Mouse (Mus musculus) kidney, postnatal 0 days (tissue): ENCODE measurements around the gene Fam104a. TPM values are rescaled to one million over a fixed set of nuclear protein-coding genes. Genes with fewer than 3 reads are reported as not detected.

ENCODE experiments used
- ATAC-seq: fragments of 200-750 bp; cut with Nextera tagmentation; replicated peaks from 2 replicates; pipeline ENCODE4 v1.8.0; 2017; ENCODE audit warnings: low read depth, moderate number of reproducible peaks, moderate TSS enrichment, moderate library complexity; ENCODE audit not compliant: low FRiP score
- DNase-seq: peaks from one replicate; pipeline ENCODE4 v3.0.0-alpha.2; 2016; ENCODE audit warnings: low spot score
- H3K27ac ChIP-seq: fragments of 300-500 bp; sonication (generic); 2 replicates; pipeline ENCODE4 v1.5.1; 2014; ENCODE audit warnings: mild to moderate bottlenecking
- H3K27me3 ChIP-seq: fragments of 300-500 bp; sonication (generic); 2 replicates; pipeline ENCODE4 v1.6.1; 2014; ENCODE audit warnings: low read length, mixed read lengths; ENCODE audit not compliant: insufficient read depth
- H3K36me3 ChIP-seq: fragments of 300-500 bp; sonication (generic); 2 replicates; pipeline ENCODE4 v1.6.1; 2014; ENCODE audit warnings: low read length, mixed read lengths; ENCODE audit not compliant: insufficient read depth
- H3K4me1 ChIP-seq: fragments of 300-500 bp; sonication (generic); replicated peaks from 2 replicates; pipeline ENCODE4 v1.6.1; 2014; ENCODE audit warnings: antibody characterized with exemption, low read length, mixed read lengths; ENCODE audit not compliant: insufficient read depth
- H3K4me2 ChIP-seq: fragments of 300-500 bp; sonication (generic); 2 replicates; pipeline ENCODE4 v1.6.1; 2014; ENCODE audit warnings: mild to moderate bottlenecking, low read length, moderate library complexity, mixed read lengths
- H3K4me3 ChIP-seq: fragments of 300-500 bp; sonication (generic); replicated peaks from 2 replicates; pipeline ENCODE4 v1.5.1; 2014; ENCODE audit warnings: low read depth, low read length
- H3K9ac ChIP-seq: fragments of 300-500 bp; sonication (generic); 2 replicates; pipeline ENCODE4 v1.6.1; 2014; ENCODE audit warnings: low read depth, low read length
- H3K9me3 ChIP-seq: fragments of 300-500 bp; sonication (generic); replicated peaks from 2 replicates; pipeline ENCODE4 v1.6.1; 2016; ENCODE audit warnings: low read length, inconsistent platforms, mixed read lengths
- CTCF ChIP-seq: IDR thresholded peaks from 2 replicates; pipeline ENCODE4 v1.5.1; 2016; ENCODE audit warnings: antibody characterized with exemption, low read depth, mild to moderate bottlenecking, moderate library complexity
- WGBS: fragments of 180-500 bp; shearing (Covaris S2); extraction: QIAGEN DNeasy Blood & Tissue Kit; methylation state at CpG from one replicate; pipeline ENCODE4 v1.1.7; 2014; 5-methylcytosine and 5-hydroxymethylcytosine counted together
- polyA plus RNA-seq: library from polyadenylated mRNA; unstranded; fragments of >200 nt; fragmentation: Nextera tagmentation; extraction: Ambion mirVana; gene quantifications from 2 replicates; pipeline ENCODE4 v1.2.1, GENCODE M21; 2015

Gene Fam104a
- polyA plus RNA-seq, 1 experiment from 2014 or later: 49.7 TPM

DNA sequence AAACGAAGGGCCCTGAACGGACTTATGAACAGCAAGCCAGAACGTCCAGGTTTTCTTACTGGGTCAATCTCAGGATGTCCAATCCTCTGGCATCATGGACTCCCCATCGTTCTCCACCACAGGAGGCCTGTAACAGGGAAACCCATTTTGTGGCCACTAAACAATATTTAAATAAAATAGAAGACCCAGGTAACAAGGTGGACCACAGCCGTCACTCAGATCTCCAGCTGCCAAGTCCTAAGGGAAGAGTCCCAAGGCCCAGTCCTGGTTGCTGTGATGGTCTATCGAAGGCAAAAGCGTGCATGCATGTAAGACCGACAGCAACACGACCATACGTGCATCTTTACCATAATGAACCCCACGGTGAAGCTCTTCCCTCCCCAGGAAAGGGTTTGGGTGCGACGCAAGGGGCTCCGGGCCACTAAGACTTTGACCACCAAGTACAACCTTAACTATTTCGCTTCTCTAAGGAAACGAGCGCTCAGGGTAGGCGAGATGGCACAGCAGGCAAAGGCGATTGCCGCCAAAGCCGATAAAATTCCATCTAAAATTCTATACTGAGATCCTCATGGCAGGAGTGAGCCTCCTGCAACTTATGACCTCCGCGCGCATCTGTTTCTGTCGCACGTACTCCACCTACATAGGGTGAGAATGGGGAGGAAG, 35.1 kb downstream of the Fam104a start, which contains the start of gene Cog1:
Gene Cog1, plus strand, starts transcription at position 480 of the 663 bp plus-strand sequence.
- Histone ChIP-seq H3K4me3 (peak within 1 kb of the TSS; percentile 95), H3K27ac (peak within 1 kb of the TSS; percentile 87), H3K27me3 (no peaks in the 10 kb centered on the region), H3K9ac (peak within 1 kb of the TSS; percentile 97), H3K4me2 (peak within 1 kb of the TSS; percentile 72), H3K4me1 (peaks cover 10% of the 10 kb centered on the region; the same call in 1 of the 2 replicates), H3K9me3 (no peaks in the 10 kb centered on the region), H3K36me3 (peaks cover 16% of the 10 kb centered on the region)
- no peak for DNase-seq
- ATAC-seq: no peak
- 42% methylated on average over 26 of the region's 26 CpGs for WGBS
- TF ChIP-seq CTCF: no peak

DNA sequence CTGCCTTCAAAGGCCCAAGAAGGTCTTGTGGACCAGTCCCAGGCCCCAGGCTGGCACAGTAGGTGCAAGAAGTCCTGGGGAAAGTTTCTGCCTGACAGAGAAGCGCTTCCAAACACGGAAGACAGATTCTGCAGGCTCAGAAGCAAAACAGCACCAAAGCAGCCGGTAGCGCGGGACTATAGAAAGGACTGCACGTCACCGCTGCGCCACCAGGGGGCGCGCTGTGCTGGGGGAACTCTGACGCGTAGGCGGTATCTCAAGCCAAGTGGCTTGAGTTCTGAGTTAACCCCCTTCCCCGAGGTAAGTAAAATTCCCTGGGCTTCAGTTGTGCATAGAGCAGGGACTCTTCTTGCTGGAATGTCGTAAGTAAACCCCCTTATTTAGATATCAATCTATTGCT, 35.8 kb downstream of the Fam104a start:
- peaks cover 10% of the 10 kb centered on the region; the same call in 1 of the 2 replicates for H3K4me1 ChIP-seq
- WGBS: 2% methylated on average over 15 of the region's 15 CpGs
- H3K9ac ChIP-seq: no peak overlapping the region
- ATAC-seq: no peak
- H3K36me3 ChIP-seq: 0 out of 2 replicates have a peak, but pooled peaks cover 10% of the 10 kb centered on the region
- no peak overlapping the region for H3K4me2 ChIP-seq
- peak; percentile 89 for DNase-seq
- TF ChIP-seq CTCF: peak; percentile 97
- H3K4me3 ChIP-seq: no peak overlapping the region
- no peaks in the 10 kb centered on the region for H3K9me3 ChIP-seq
- H3K27ac ChIP-seq: no peak overlapping the region
- no peaks in the 10 kb centered on the region for H3K27me3 ChIP-seq

DNA sequence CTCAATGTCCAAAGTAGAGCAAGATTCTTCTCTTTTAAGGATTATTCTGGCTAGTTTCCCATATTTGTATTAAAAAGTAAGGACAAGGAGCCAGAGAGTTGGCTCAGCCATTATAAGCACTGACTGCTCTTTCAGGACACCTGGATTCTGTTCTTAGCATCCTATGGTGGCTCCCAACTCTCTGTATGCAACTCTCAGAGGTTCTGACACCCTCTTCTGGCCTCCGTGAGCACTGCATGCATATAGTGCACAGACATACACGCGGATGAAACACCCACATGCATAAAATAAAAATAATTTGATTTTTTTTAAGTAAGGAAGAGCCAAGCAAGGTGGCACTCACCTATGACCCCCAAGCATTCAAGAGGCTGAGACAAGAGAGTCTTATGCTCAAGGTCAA, 38.8 kb downstream of the Fam104a start:
- DNase-seq (no peak), ATAC-seq (no peak)
- H3K36me3 ChIP-seq: no peaks in the 10 kb centered on the region
- 96% methylated on average over 3 of the region's 3 CpGs for WGBS
- no peak overlapping the region for H3K9ac ChIP-seq
- no peak overlapping the region for H3K4me3 ChIP-seq
- no peaks in the 10 kb centered on the region for H3K27me3 ChIP-seq
- peaks cover 6% of the 10 kb centered on the region; the same call in 1 of the 2 replicates for H3K4me1 ChIP-seq
- H3K27ac ChIP-seq: no peak overlapping the region
- H3K4me2 ChIP-seq: no peak overlapping the region
- TF ChIP-seq CTCF: peak; percentile 17; the same call in 1 of the 2 replicates
- no peaks in the 10 kb centered on the region for H3K9me3 ChIP-seq

DNA sequence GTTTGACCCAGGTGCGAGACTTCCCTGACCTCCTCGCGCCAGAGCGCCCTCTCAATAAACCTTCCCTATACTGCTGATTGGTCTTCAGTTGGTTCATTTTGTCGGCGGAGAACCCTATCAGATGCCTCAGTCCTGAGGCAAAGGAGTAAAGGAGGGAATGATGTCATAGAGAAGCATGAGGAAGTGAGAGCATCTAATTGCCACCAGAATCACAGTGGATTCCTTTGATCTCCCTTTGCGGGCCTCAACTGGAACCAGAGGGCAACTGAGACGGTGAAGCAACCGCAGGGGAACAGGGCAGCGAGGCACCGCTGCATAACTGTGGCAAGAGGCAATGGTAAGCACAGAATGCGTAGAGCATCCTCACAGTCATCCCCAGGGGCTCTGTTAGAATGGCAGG, 45.3 kb downstream of the Fam104a start:
- Histone ChIP-seq H3K36me3 (no peaks in the 10 kb centered on the region), H3K27ac (no peak overlapping the region), H3K9me3 (no peaks in the 10 kb centered on the region), H3K4me1 (no peaks in the 10 kb centered on the region), H3K4me3 (no peak overlapping the region), H3K27me3 (no peaks in the 10 kb centered on the region), H3K4me2 (no peak overlapping the region), H3K9ac (no peak overlapping the region)
- ATAC-seq (no peak), DNase-seq (no peak)
- TF ChIP-seq CTCF: no peak
- 88% methylated on average over 12 of the region's 12 CpGs for WGBS

DNA sequence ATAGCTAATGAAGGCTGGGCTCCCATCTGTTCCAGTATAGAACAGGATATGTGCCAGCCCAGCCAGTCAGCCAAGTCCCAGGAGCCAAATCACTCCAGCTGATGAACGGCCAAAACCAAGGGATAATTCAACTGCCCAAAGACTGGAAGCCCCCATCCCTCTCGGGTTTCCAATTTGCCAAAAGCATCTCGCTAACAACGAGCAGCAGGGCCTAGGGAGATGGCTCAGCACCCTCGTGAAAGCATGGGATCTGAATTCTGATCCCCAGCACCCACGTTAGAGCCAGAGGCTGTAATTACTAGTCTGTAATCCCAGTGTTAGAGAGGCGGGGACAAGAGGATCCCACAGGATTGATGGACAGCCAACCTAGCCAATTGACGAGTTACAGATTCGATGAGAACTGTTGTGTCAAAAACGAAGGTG, 49.2 kb downstream of the Fam104a start:
- TF ChIP-seq CTCF: no peak
- H3K4me3 ChIP-seq: no peak overlapping the region
- H3K36me3 ChIP-seq: no peaks in the 10 kb centered on the region
- no peaks in the 10 kb centered on the region for H3K4me1 ChIP-seq
- DNase-seq (no peak), ATAC-seq (no peak)
- H3K4me2 ChIP-seq: no peak overlapping the region
- H3K9me3 ChIP-seq: no peaks in the 10 kb centered on the region
- no peaks in the 10 kb centered on the region for H3K27me3 ChIP-seq
- H3K27ac ChIP-seq: no peak overlapping the region
- WGBS: 64% methylated on average over 10 of the region's 10 CpGs
- H3K9ac ChIP-seq: no peak overlapping the region

DNA sequence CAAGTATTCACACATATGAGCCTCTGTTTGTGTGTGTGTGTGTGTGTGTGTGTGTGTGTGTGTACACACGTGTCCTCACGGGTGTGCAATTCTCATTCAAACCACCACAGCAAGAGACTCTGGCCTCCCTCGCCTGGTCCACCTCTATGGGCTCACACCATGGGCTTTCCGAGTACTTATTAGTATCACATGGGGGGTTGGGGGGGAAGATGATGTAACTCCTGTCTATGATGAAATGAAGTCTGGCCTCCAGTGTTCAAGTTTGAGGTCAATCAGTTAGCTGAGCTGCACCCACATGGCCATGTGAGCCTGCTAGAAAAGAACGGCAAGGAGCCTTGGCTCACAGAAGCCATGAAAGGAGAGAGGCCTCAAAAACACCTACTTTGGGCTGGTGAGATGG, 50.6 kb downstream of the Fam104a start:
- TF ChIP-seq CTCF: no peak
- Histone ChIP-seq H3K9me3 (no peaks in the 10 kb centered on the region), H3K9ac (no peak overlapping the region), H3K27me3 (no peaks in the 10 kb centered on the region), H3K4me2 (no peak overlapping the region), H3K4me3 (no peak overlapping the region), H3K4me1 (no peaks in the 10 kb centered on the region), H3K27ac (no peak overlapping the region), H3K36me3 (no peaks in the 10 kb centered on the region)
- DNase-seq (no peak), ATAC-seq (no peak)
- WGBS: 94% methylated on average over 5 of the region's 5 CpGs

DNA sequence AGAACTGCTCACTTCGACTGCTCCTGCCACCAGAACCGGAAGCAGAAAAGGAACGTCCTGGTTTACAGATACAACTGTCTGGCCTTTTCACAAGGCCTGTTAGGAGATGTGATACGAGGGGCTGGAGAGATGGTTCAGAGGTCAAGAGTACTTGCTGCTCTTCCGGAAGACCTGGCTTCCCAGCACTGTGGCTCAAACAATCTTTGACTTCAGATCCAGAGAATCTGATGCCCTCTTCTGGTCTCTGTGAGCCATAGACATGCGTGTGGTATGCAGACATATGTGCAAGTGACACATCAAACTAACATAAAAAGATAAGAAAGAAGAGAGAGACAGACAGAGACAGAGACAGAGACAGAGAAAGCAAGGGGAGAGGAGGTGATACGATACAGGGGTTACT, 51.7 kb downstream of the Fam104a start:
- Histone ChIP-seq H3K27ac (no peak overlapping the region), H3K4me2 (no peak overlapping the region)
- WGBS: 75% methylated on average over 7 of the region's 7 CpGs

More for the DNA sequence above, 51.7 kb downstream of the Fam104a start:
- no peak overlapping the region for H3K4me3 ChIP-seq
- TF ChIP-seq CTCF: peak; percentile 28; the same call in 1 of the 2 replicates
- H3K9me3 ChIP-seq: no peaks in the 10 kb centered on the region
- ATAC-seq: no peak
- no peak for DNase-seq
- H3K4me1 ChIP-seq: no peaks in the 10 kb centered on the region
- H3K36me3 ChIP-seq: no peaks in the 10 kb centered on the region
- no peak overlapping the region for H3K9ac ChIP-seq
- no peaks in the 10 kb centered on the region for H3K27me3 ChIP-seq
